Mouse (Mus musculus) small intestine, adult 2 months (tissue): ENCODE results near the gene D230025D16Rik.

Experiments
- CTCF ChIP-seq: fragments of 200-500 bp; IDR thresholded peaks from 2 replicates; pipeline ENCODE4 v1.5.1; 2012; ENCODE audit warnings: low read depth, mild to moderate bottlenecking, control low read depth, inconsistent platforms, low read length, moderate library complexity, mixed read lengths; ENCODE audit not compliant: insufficient replicate concordance, insufficient read length; ENCODE audit errors: extremely low read depth
- POLR2A ChIP-seq: fragments of 200-500 bp; IDR thresholded peaks from 2 replicates; pipeline ENCODE4 v1.6.1; 2012; ENCODE audit warnings: low read depth, mild to moderate bottlenecking, control low read depth, inconsistent platforms, low read length, moderate library complexity

DNA sequence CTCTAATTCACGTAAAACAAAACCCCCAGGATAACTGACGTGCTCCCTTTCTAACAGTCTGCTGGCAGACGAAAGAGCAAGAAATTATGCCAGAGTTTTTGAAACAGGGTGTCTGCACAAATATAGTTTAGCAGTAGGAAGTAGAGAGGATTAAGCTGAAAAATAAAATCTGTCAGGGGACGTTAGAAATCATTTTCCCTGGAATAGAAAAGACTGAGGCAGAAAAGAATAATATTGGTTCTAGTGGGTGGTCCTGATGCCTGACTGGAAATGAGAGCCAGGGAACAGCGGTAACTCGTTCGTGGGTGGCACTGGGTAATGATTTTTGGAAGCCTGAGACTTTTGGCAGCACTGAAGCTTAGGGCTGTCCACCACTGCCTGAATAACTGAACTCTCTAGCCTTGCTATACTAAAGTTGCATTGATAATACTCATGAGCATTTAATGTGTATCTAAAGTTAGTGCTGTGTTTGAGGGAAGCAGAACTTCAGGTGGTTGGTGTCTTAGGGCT is 18.1 kb upstream of the D230025D16Rik start:
- TF ChIP-seq POLR2A (no peak), CTCF (no peak)
